8 mouse cellular contexts compared by ENCODE assay signal in the genomic region with DNA sequence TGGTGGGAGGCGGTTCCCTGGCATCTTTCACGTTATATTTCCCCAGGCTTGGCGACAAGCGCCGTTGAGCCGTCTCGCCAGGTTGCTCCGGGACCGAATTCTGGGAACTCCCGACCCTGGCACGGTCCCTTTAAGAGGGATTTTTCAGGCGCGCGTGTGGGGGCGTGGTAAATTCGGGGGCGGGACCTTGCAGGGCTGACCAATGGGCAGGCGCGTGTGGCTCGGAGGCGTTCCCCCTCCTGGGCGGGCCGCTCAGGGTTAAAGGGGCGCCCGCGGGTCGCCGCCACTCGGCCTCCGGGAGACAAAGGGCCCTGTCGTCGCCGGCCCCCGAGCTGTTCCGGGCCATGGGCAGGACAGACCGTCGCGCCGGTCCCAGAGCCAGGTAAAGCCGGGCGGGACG. TPM values are rescaled to one million over a fixed set of nuclear protein-coding genes. Genes with fewer than 3 reads are reported as not detected.
DNase-seq lines count a peak whose midpoint lies in the region; ATAC-seq lines count a peak whose summit lies in the region.

A gene (plus strand): TSS at position 242 of the 400 bp plus-strand sequence.

- DNase-seq in adrenal gland, adult 18-20 months (ENCODE audit: low spot score in 2 of 2) = peak; percentile 92 to 93
- peak; percentile 95 for DNase-seq in embryo, embryonic 10.5 days (ENCODE audit: low spot score)
- peak; percentile 95 for DNase-seq in gastrocnemius, postnatal 14 days
- DNase-seq in left cerebral cortex, adult 9 months (ENCODE audit: low spot score in 2 of 2) = peak; percentile 69 to 91
- peak; percentile 87 to 92 for DNase-seq in right cerebral cortex, adult 2 months (ENCODE audit: low spot score in 2 of 2)
- peak; percentile 78 for DNase-seq in urinary bladder, postnatal 10 days (ENCODE audit: low spot score)

- ATAC-seq in inflammation-experienced regulatory T-cells, adult 6 months = peak; percentile 94

- peak within 1 kb of the TSS; percentile 95 for H3K4me3 ChIP-seq in megakaryocyte, embryonic 14.5 days (replicated peaks)

- peaks cover 32% of the 10 kb centered on the region for H3K36me3 ChIP-seq in megakaryocyte, embryonic 14.5 days (replicated peaks; ENCODE audit: low read length)

- H3K4me1 ChIP-seq in megakaryocyte, embryonic 14.5 days = peaks cover 66% of the 10 kb centered on the region

- intact Hi-C loops in gastrocnemius, postnatal 14 days (cut with DNase I; ENCODE audit: low total_unique reads) = loop anchor here (10.0 kb wide), 1 partner anchor 54 kb away; no protein-coding TSS in a partner anchor

- no peaks in the 10 kb centered on the region for H3K9me3 ChIP-seq in megakaryocyte, embryonic 14.5 days

- H3K27me3 ChIP-seq in megakaryocyte, embryonic 14.5 days (replicated peaks) = peaks cover 7% of the 10 kb centered on the region

RNA-seq across cellular contexts. Expression of the gene that starts here (rescaled TPM):
- total RNA-seq in adrenal gland, adult 18-20 months (2021) = 1 to 10 TPM; 5.1 to 5.4 TPM
- total RNA-seq in gastrocnemius, postnatal 14 days (2021) = 1 to 10 TPM; 5.5 to 6.2 TPM
- 1 to 10 TPM in 2 of 3 experiments, under 1 TPM in 1; 0.25 to 1.5 (median 1.0) TPM for polyA plus RNA-seq in inflammation-experienced regulatory T-cells, adult 6 months (2017; shearing (Covaris generic))
- 12.8 and 13.0 TPM in 2 replicates for polyA plus RNA-seq in megakaryocyte, embryonic 14.5 days (2012; ENCODE audit: insufficient read depth, low replicate concordance)

Comparison
In these comparisons a context has a peak if more than half of its experiments do, and no peak if none do; other contexts are left out.
1. Peak in every context shown above with its lines: DNase-seq, ATAC-seq and H3K4me3 ChIP-seq.